Mouse (Mus musculus): ENCODE data around the gene Cmss1. TPM values are rescaled to one million over a fixed set of nuclear protein-coding genes. Genes with fewer than 3 reads are reported as not detected.
A peak's percentile ranks its signal among the peaks of the same experiment; 100 is the strongest.

Gene Cmss1
- total RNA-seq, 2 experiments from 2014 or later: 38.5 to 39.4 TPM

DNA sequence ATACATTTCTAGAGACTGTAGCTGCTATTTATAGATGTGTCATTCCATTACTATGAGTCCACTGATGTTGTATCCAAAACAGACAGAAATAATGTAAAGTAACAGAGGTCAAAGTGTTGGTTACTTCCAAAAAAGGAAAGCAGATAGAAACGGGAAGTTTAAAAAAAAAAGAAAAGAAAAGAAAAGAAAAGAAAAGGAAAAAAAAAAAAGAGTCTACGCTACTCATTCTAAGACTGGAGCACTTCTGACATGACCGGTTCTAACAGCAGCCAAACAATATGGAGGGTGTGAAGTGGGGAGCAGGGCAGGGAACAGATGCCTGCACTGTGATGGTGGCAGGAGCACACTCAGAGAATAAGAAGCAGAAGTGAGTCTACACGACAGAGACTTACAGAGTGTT lies 78.2 kb downstream of the Cmss1 start:
- intact Hi-C loops (cut with DNase I): no loop called here
- DNase-seq: no peak

- intact Hi-C loops (cut with DNase I): no loop called here
- DNase-seq: peak in 1 of 2 experiments; percentile 40
Observed at GRCm38 (mm10) chr16:57526893-57527292, 79.8 kb downstream of the Cmss1 start.

- intact Hi-C loops (cut with DNase I): no loop called here
- no peak for DNase-seq
Observed at GRCm38 (mm10) chr16:57525476-57525875, 81.2 kb downstream of the Cmss1 start.

DNA sequence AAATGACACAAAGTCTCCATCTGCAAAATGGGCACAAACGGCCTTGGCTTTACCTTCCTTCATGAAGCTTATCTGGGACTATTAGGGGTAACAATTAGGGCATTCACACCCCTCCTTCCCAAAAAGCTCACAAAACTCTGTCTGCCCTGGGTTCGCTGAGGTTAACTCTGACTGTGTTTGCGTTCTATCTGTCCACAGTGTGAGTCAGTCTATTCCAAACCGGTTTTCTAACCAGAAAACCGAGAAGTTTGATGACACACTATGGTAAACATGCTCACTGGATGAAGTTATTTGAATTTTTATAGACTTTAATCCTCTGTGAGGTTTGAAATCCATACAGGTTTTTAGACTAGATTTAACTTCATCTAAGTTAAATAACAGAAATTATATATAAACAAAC lies 81.6 kb downstream of the Cmss1 start:
- intact Hi-C loops (cut with DNase I): no loop called here
- DNase-seq: no peak

- DNase-seq: peak; percentile 47 to 55
- intact Hi-C loops (cut with DNase I): no loop called here
Observed at GRCm38 (mm10) chr16:57515636-57516035, 91.0 kb downstream of the Cmss1 start.

- no peak for DNase-seq
- intact Hi-C loops (cut with DNase I): no loop called here
Observed at GRCm38 (mm10) chr16:57514371-57514770, 92.3 kb downstream of the Cmss1 start.

DNA sequence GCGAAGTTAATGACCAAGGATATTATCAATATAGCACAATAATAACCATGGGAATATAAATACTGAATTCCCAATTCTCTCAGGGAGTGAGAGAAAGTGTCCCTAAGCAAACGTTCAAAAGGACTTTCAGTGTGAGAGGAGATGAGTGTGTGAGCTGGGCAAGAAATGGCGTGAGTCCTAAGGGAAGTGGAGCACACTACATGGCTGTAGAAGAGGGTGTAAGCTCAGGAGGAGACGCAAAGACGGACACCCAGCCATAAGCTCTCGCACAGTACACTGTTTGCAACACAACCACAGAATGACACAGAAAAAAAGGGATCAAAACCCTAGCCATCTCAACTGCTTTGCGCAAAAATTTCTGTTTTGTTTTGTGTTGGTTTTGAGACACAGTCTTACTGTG lies 93.1 kb downstream of the Cmss1 start:
- intact Hi-C loops (cut with DNase I): no loop called here
- DNase-seq: no peak

DNA sequence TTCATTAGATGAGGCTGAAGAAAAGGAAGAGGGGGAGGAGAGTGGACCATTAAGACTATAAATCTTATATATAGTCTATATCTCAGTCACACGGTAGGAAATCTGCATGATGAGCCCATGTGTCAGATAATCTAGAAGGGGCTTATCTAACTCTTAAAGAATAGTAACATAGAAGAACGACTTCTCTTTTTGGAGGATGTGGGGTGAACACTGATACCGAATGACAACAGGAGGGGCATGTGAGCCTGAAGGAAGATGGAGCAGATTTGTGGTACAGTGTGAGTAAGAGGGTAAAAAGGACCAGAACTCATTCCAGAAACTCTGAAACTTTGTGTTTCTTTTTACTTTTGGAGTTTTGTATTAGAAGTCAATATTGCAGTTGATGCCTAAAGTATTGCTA lies 97.6 kb downstream of the Cmss1 start:
- DNase-seq: no peak
- intact Hi-C loops (cut with DNase I): no loop called here

- peak in 1 of 2 experiments; percentile 49 for DNase-seq
- intact Hi-C loops (cut with DNase I): no loop called here
Observed at GRCm38 (mm10) chr16:57508351-57508750, 98.3 kb downstream of the Cmss1 start.

DNA sequence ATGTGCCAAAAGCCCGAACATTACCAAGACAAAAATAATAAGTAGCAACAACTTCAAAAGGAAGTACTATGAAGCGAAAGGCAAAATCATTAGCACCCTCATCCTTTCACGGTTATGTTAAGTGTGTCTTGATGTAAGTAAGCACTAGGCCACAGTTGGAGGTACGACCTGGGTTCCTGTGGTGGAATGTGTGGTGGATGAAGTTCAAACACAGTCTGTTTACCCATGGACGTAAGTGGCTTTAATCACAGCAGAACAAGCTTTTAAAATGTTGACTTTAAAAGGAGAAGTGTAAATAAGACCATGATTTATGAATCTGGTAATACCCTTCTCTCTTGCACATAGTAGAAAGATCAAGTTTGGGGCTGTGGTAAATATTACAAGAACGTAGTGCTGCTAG lies 100.5 kb downstream of the Cmss1 start:
- intact Hi-C loops (cut with DNase I): no loop called here
- no peak for DNase-seq

- intact Hi-C loops (cut with DNase I): no loop called here
- DNase-seq: no peak
Observed at GRCm38 (mm10) chr16:57504728-57505127, 101.9 kb downstream of the Cmss1 start.

DNA sequence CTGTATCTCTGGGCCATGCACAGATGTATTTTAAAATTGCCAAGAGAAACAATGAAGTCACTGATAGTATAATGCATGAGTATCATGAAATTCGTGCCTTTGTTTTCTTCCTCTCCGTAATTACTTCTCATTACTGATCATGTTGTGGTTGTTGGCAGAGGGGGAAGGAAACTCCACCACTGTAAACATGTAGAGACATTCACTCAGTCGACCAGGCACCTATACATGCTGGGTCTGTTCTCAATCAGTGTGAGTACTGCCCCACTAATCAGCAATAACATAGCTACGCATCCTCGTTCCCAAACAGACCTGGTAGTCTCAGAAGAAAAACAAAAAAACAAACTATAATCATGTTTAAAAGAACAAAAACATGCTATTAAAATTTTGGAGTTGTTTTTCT lies 103.9 kb downstream of the Cmss1 start:
- DNase-seq: no peak
- intact Hi-C loops (cut with DNase I): no loop called here

- intact Hi-C loops (cut with DNase I): no loop called here
- DNase-seq: no peak
Observed at GRCm38 (mm10) chr16:57502230-57502629, 104.4 kb downstream of the Cmss1 start.

GRCm38 (mm10) chr16:57500851-57501250 lies 105.8 kb downstream of the Cmss1 start:
- DNase-seq: no peak
- intact Hi-C loops (cut with DNase I): no loop called here

DNA sequence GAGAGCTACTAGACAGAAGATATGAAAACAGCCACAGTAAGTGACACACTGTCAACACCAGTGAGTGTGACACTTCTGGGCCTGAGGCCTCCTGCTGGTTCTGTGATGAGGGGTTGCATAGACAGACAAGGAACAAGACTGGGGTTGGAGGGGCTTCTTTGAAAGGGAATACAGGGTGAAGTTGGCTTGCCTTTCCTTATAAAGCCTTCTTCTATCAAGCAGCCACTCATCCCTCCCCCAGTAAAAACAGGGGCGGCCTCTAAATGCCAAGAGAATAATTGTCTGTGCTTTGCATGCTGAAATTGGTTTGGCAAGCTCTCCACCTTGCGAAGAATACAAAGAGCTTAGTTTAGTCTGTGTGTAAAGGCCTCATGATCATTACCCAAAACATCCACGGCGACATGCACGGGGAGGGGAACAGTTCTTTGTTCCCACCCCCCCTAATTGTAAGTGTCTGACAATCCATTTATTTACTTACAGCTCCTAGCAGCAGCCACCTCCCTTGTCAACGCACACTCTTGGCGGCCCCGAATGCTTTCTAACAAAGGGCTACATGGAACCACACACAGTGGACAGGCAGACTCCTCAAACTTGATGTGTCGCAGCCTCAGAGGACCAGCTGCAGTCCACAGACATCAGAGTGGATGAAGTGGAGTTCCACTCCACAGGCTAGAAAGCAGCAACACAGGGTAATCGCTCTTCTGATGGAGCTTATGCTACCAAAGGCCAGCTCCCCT lies 110.1 kb downstream of the Cmss1 start:
- DNase-seq: peak; percentile 53 to 56
- intact Hi-C loops (cut with DNase I): no loop called here

GRCm38 (mm10) chr16:57495476-57496203 lies 111.0 kb downstream of the Cmss1 start:
- intact Hi-C loops (cut with DNase I): no loop called here

DNA sequence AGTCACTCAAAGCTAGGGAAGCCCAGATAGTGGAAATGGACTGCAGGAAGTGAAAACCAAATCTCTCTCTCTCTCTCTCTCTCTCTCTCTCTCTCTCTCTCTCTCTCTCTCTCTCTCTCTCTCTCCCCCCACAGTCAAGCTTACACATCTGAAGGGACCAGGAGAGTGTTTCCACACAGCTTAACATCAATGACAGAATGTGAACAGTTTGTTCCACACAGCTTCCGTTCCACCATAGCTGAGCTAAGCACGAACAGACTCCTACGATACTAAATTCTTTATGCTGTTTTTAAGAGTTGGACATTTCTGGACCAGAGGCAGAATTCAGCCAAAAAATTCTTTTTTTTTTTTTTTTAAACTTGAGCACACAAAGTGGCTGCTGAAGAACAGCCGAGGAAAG lies 114.8 kb downstream of the Cmss1 start:
- DNase-seq: no peak
- intact Hi-C loops (cut with DNase I): no loop called here

More at GRCm38 (mm10) chr16:57495476-57496203, 111.0 kb downstream of the Cmss1 start:
- DNase-seq: peak in 1 of 2 experiments; percentile 29

- no peak for DNase-seq
- intact Hi-C loops (cut with DNase I): no loop called here
Observed at GRCm38 (mm10) chr16:57490691-57491090, 116.0 kb downstream of the Cmss1 start.

DNA sequence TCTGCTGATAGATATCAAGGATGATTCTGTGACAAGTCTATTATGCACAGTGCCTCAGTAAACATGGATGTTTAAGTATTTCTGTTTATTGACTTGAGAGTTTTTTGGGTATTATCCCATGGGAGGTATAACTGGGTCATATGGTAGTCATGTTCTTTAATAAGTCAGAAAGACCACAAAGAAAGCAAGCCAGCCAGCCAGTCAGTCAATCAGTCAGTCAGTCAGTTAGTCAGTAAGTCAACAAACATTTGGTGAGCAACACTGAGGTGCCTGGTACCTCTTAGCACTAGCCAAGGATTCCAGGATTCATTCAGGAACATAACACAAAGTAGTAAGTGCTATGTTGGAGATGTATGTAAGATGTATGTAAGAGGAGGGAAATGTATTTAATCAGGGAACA lies 118.0 kb downstream of the Cmss1 start:
- DNase-seq: no peak
- intact Hi-C loops (cut with DNase I): loop anchor here (5.0 kb wide), 2 partner anchors 64 to 79 kb away; no protein-coding TSS in a partner anchor

GRCm38 (mm10) chr16:57486266-57486665 lies 120.4 kb downstream of the Cmss1 start:
- intact Hi-C loops (cut with DNase I): loop anchor here (5.0 kb wide), 2 partner anchors 66 to 81 kb away; no protein-coding TSS in a partner anchor
- no peak for DNase-seq

GRCm38 (mm10) chr16:57485265-57485664 lies 121.4 kb downstream of the Cmss1 start:
- intact Hi-C loops (cut with DNase I): loop anchor here (5.0 kb wide), 2 partner anchors 67 to 82 kb away; no protein-coding TSS in a partner anchor
- peak; percentile 68 to 70 for DNase-seq

Measured in heart, postnatal 10 days (tissue).